Mouse (Mus musculus) liver, embryonic 12.5 days (tissue): ENCODE data around the gene Rap1a. TPM values are rescaled to one million over a fixed set of nuclear protein-coding genes. Genes with fewer than 3 reads are reported as not detected.

Experiments used
- ATAC-seq: fragments of 200-750 bp; cut with Nextera tagmentation; 2 replicates; pipeline ENCODE4 v1.8.0; 2017; ENCODE audit warnings: moderate number of reproducible peaks, mild to moderate bottlenecking, moderate library complexity
- H3K27ac ChIP-seq: fragments of 300-500 bp; sonication (generic); 2 replicates; pipeline ENCODE4 v1.5.1; 2016; ENCODE audit warnings: mild to moderate bottlenecking
- H3K27me3 ChIP-seq: fragments of 300-500 bp; sonication (generic); replicated peaks from 2 replicates; pipeline ENCODE4 v1.6.1; 2016; ENCODE audit warnings: mild to moderate bottlenecking, moderate library complexity
- H3K36me3 ChIP-seq: fragments of 300-500 bp; sonication (generic); 2 replicates; pipeline ENCODE4 v1.6.1; 2016; ENCODE audit warnings: mild to moderate bottlenecking, moderate library complexity
- H3K4me1 ChIP-seq: fragments of 300-500 bp; sonication (generic); 2 replicates; pipeline ENCODE4 v1.6.1; 2016
- H3K4me2 ChIP-seq: fragments of 300-500 bp; sonication (generic); 2 replicates; pipeline ENCODE4 v1.6.1; 2016; ENCODE audit warnings: mild to moderate bottlenecking, moderate library complexity
- H3K4me3 ChIP-seq: fragments of 300-500 bp; sonication (generic); 2 replicates; pipeline ENCODE4 v1.5.1; 2016; ENCODE audit warnings: mild to moderate bottlenecking, moderate library complexity
- H3K9ac ChIP-seq: fragments of 300-500 bp; sonication (generic); 2 replicates; pipeline ENCODE4 v1.6.1; 2016; ENCODE audit warnings: mild to moderate bottlenecking, moderate library complexity
- H3K9me3 ChIP-seq: fragments of 300-500 bp; sonication (generic); replicated peaks from 2 replicates; pipeline ENCODE4 v1.6.1; 2016; ENCODE audit warnings: mild to moderate bottlenecking, moderate library complexity
- WGBS: fragments of 180-500 bp; shearing (Covaris S2); methylation state at CpG from one replicate; pipeline ENCODE4 v1.1.7; 2016; ENCODE audit not compliant: insufficient replicate concordance; 5-methylcytosine and 5-hydroxymethylcytosine counted together
- polyA plus RNA-seq: library from polyadenylated mRNA; unstranded; fragments of >200 nt; fragmentation: Nextera tagmentation; extraction: Ambion mirVana; gene quantifications from 2 replicates; pipeline ENCODE4 v1.2.1, GENCODE M21; 2016

The Rap1a gene
- polyA plus RNA-seq, 1 experiment from 2014 or later = 122 TPM

DNA sequence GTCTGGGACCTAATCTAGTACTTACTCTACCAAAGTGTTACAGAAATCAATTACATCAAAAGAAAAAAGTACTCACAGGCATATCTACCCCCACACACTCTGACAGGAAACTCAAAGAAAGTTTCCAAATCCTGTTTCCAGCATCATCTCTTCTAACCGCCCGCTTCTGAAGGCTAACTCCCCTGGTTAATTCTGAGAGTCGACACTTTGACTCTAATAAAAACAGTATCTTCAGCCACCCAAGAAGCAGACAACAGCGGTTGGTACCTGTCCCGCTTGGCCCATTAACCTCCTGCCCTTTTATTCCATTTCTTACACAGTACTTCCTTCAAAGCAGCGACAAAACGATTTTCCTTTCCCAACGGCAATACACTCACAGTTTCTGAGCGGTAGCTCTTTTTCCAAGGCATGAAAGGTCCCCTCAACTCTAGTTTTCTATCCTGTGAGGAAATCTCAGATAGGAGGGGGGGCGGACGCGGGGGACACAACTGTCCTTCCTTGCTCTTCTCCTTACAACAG lies 921 bp downstream of the Rap1a start:
- H3K9ac ChIP-seq = peak overlapping the region; percentile 93
- no peaks in the 10 kb centered on the region for H3K9me3 ChIP-seq
- under 1% methylated on average over 12 of the region's 12 CpGs for WGBS
- peaks cover 73% of the 10 kb centered on the region for H3K4me1 ChIP-seq
- peak overlapping the region; percentile 97 for H3K27ac ChIP-seq
- H3K4me2 ChIP-seq = peak overlapping the region; percentile 79
- H3K36me3 ChIP-seq = no peaks in the 10 kb centered on the region
- no peaks in the 10 kb centered on the region for H3K27me3 ChIP-seq
- peak overlapping the region; percentile 94 for H3K4me3 ChIP-seq
- no peak for ATAC-seq

DNA sequence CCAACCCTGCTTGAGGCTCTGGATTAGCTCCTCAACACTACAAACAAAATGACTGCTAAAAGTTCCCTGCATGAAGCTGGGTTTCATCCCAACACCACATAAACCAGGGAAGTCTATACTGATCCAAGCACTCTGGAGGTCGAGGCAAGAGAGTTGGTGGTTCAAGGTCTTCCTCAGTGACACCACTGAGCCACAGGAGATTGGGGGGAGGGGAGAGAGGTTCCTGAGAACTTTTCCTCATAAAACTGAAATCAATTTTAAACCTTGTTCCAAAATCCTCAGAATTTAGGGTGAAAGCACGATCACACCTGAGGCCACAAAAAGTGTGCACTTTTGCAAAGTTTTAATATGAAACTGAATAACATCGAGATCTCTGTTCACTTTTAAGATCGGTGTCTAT lies 1.8 kb downstream of the Rap1a start:
- ATAC-seq = no peak
- WGBS = 33% methylated on average over 4 of the region's 4 CpGs
- H3K4me1 ChIP-seq = peaks cover 70% of the 10 kb centered on the region

DNA sequence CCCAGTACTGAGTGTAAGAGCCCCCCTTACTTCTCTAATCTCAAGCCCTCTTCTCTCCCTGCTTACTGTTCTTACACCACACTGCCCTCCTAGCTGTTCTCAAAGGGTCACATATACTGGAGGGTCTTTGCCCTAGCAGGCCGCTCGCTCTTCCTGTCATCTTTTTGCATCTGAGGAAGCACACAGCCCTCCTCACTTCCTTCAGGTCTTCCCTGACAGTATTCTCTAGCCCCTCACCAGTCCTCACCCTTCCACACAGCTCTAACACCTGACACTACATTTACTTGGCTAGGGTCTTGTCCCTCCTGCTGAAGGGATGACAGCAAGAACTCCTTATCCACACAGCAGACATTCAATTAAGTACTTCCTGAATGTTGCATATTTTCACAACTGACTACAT lies 2.4 kb downstream of the Rap1a start:
- no peaks in the 10 kb centered on the region for H3K9me3 ChIP-seq
- H3K4me1 ChIP-seq = peaks cover 68% of the 10 kb centered on the region
- peak overlapping the region; percentile 60 for H3K27ac ChIP-seq

More for the DNA sequence above, 1.8 kb downstream of the Rap1a start:
- H3K4me2 ChIP-seq = peak overlapping the region; percentile 79
- H3K27ac ChIP-seq = peak overlapping the region; percentile 97
- no peaks in the 10 kb centered on the region for H3K9me3 ChIP-seq
- H3K36me3 ChIP-seq = no peaks in the 10 kb centered on the region
- H3K27me3 ChIP-seq = no peaks in the 10 kb centered on the region
- H3K4me3 ChIP-seq = peak overlapping the region; percentile 94
- H3K9ac ChIP-seq = peak overlapping the region; percentile 93

DNA sequence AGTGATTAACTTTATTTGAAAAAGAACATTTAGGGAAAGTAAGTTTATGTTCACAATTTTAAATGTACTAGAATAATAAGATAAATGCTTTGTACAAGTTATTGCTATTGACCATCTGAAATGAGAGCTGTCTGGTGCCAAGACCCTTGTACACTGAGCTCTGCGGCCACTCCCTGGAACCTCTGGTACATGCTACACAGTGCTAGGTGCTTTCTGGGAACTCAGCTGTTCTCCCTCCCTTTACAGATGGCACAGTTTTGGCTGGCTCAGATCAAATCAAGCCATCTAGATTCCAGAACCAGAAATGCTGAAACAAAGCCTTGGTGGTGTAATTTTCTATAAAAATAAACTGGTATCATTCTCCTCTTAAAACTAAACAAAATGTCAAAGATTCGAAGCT lies 3.7 kb downstream of the Rap1a start:
- peak overlapping the region; percentile 36 for H3K4me2 ChIP-seq
- WGBS = 68% methylated on average over 2 of the region's 2 CpGs
- H3K36me3 ChIP-seq = no peaks in the 10 kb centered on the region
- H3K9ac ChIP-seq = peak overlapping the region; percentile 18
- ATAC-seq = no peak
- H3K27ac ChIP-seq = no peak overlapping the region
- no peaks in the 10 kb centered on the region for H3K27me3 ChIP-seq
- H3K4me3 ChIP-seq = no peak overlapping the region
- H3K4me1 ChIP-seq = peaks cover 59% of the 10 kb centered on the region
- H3K9me3 ChIP-seq = no peaks in the 10 kb centered on the region

More for the DNA sequence above, 2.4 kb downstream of the Rap1a start:
- no peak for ATAC-seq
- H3K4me2 ChIP-seq = peak overlapping the region; percentile 79
- peak overlapping the region; percentile 93 for H3K9ac ChIP-seq
- WGBS = 41% methylated on average over 2 of the region's 2 CpGs
- peak overlapping the region; percentile 94 for H3K4me3 ChIP-seq
- H3K36me3 ChIP-seq = no peaks in the 10 kb centered on the region
- H3K27me3 ChIP-seq = no peaks in the 10 kb centered on the region

DNA sequence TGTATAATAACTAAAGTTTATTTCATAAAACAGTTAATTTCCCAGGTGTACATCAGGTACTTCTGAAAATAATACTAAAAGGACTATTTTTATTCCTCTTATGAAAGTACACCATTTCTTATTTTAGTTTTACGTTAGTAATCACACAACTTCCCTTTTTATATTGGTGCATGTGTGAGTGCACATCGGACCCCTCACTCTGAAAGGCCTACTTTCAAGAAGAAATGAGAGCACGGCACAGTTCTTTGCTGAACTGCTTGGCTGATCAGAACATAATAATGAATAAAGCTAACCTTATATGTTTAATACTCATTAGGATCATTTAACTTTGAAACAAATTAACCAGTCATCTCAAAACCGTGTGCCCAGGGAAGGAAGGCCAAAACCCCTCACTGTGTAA lies 4.4 kb downstream of the Rap1a start:
- H3K27me3 ChIP-seq = no peaks in the 10 kb centered on the region
- no peak overlapping the region for H3K27ac ChIP-seq
- H3K4me1 ChIP-seq = peaks cover 52% of the 10 kb centered on the region
- ATAC-seq = no peak
- 41% methylated on average over 4 of the region's 4 CpGs for WGBS
- H3K9ac ChIP-seq = no peak overlapping the region
- no peaks in the 10 kb centered on the region for H3K36me3 ChIP-seq
- no peaks in the 10 kb centered on the region for H3K9me3 ChIP-seq
- H3K4me2 ChIP-seq = peak overlapping the region; percentile 24; the same call in 1 of the 2 replicates
- H3K4me3 ChIP-seq = no peak overlapping the region

GRCm38 (mm10) chr3:105794309-105794708 lies 6.8 kb downstream of the Rap1a start:
- Histone ChIP-seq H3K36me3 (peaks cover 21% of the 10 kb centered on the region), H3K27ac (0 out of 2 replicates have a peak overlapping the region, but pooled peaks have one; percentile 25), H3K27me3 (no peaks in the 10 kb centered on the region), H3K4me3 (no peak overlapping the region), H3K4me2 (no peak overlapping the region), H3K9ac (no peak overlapping the region), H3K4me1 (peaks cover 50% of the 10 kb centered on the region), H3K9me3 (no peaks in the 10 kb centered on the region)
- WGBS = 76% methylated on average over 1 of the region's 1 CpGs
- no peak for ATAC-seq

DNA sequence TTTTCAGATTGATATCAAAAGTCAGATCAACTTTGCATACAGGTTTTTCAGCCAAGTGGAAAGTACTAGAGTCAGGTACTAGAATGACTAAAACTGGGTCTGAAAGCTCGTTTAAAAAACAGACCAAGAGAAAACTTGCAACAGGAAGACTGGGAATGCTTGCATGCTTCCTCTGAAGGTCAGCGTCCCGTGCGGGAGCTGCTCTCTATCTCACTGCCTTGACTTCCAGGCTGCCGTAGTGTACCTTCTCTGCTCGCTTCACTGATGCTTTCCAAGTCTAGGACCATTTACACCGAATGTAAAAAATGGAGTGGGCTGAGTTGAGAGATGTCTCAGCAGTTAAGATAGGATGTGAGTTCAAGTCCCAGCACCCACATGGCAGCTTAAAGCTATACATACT lies 8.8 kb downstream of the Rap1a start:
- peaks cover 40% of the 10 kb centered on the region for H3K36me3 ChIP-seq
- 81% methylated on average over 7 of the region's 7 CpGs for WGBS
- H3K27me3 ChIP-seq = no peaks in the 10 kb centered on the region
- H3K4me3 ChIP-seq = no peak overlapping the region
- ATAC-seq = no peak
- no peak overlapping the region for H3K4me2 ChIP-seq
- H3K9me3 ChIP-seq = no peaks in the 10 kb centered on the region
- H3K4me1 ChIP-seq = peaks cover 31% of the 10 kb centered on the region
- no peak overlapping the region for H3K27ac ChIP-seq
- no peak overlapping the region for H3K9ac ChIP-seq

- H3K4me1 ChIP-seq = peaks cover 25% of the 10 kb centered on the region
- no peak overlapping the region for H3K9ac ChIP-seq
- H3K27me3 ChIP-seq = no peaks in the 10 kb centered on the region
- peaks cover 50% of the 10 kb centered on the region for H3K36me3 ChIP-seq
- ATAC-seq = peak; percentile 13; the same call in 1 of the 2 replicates
- H3K4me2 ChIP-seq = no peak overlapping the region
- WGBS = 85% methylated on average over 2 of the region's 2 CpGs
- no peak overlapping the region for H3K27ac ChIP-seq
- no peak overlapping the region for H3K4me3 ChIP-seq
- no peaks in the 10 kb centered on the region for H3K9me3 ChIP-seq
Observed at GRCm38 (mm10) chr3:105791129-105791528, 10.0 kb downstream of the Rap1a start.

GRCm38 (mm10) chr3:105790338-105790737 lies 10.8 kb downstream of the Rap1a start:
- H3K4me3 ChIP-seq = no peak overlapping the region
- H3K27me3 ChIP-seq = no peaks in the 10 kb centered on the region
- H3K4me2 ChIP-seq = no peak overlapping the region
- no peak overlapping the region for H3K27ac ChIP-seq
- WGBS = 83% methylated on average over 1 of the region's 1 CpGs
- H3K36me3 ChIP-seq = peaks cover 53% of the 10 kb centered on the region
- H3K4me1 ChIP-seq = peaks cover 20% of the 10 kb centered on the region
- ATAC-seq = no peak
- H3K9me3 ChIP-seq = no peaks in the 10 kb centered on the region
- H3K9ac ChIP-seq = no peak overlapping the region

DNA sequence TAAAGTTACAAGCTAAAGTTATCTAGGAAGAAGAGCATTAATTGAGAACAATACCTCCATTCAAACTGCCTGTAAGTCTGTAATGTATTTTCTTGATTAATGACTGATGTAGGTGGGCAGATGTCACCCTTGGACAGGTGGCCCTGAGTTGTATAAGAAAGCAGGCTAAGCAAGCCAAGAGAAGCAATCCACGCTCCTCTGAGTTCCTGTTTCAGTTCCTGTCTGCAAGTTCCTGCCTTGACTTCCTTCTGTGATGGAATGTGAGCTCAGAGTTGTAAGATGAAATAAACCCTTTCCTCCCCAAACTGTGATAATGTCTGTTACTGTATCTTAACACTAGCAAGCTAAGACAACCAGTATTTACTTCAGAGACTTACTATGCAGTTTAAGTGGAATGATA lies 11.4 kb downstream of the Rap1a start:
- H3K9me3 ChIP-seq = no peaks in the 10 kb centered on the region
- H3K36me3 ChIP-seq = peaks cover 56% of the 10 kb centered on the region
- 76% methylated on average over 1 of the region's 1 CpGs for WGBS
- peaks cover 17% of the 10 kb centered on the region for H3K4me1 ChIP-seq
- no peak overlapping the region for H3K4me3 ChIP-seq
- no peak for ATAC-seq
- no peak overlapping the region for H3K4me2 ChIP-seq
- H3K27ac ChIP-seq = no peak overlapping the region
- H3K9ac ChIP-seq = no peak overlapping the region
- no peaks in the 10 kb centered on the region for H3K27me3 ChIP-seq

DNA sequence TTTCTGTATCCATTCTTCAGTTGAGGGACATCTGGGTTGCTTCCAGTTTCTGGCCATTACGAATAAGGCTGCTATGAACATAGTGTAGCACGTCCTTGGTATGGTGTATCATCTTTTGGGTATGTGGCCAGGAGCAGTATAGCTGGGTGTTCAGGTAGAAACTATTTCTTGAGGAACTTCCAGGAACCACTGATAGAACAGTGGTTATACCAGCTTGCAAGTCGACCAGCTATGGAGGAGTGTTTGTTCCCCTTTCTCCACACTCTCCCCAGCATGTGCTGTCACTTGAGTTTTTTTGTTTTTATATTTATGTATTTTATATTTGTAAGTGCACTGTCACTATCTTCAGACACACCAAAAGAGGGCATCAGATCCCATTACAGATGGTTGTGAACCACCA lies 13.8 kb downstream of the Rap1a start:
- peaks cover 17% of the 10 kb centered on the region for H3K4me1 ChIP-seq
- no peak for ATAC-seq
- WGBS = 67% methylated on average over 3 of the region's 3 CpGs
- H3K9me3 ChIP-seq = no peaks in the 10 kb centered on the region
- no peaks in the 10 kb centered on the region for H3K27me3 ChIP-seq
- peaks cover 58% of the 10 kb centered on the region for H3K36me3 ChIP-seq
- H3K9ac ChIP-seq = no peak overlapping the region
- H3K4me3 ChIP-seq = no peak overlapping the region
- H3K27ac ChIP-seq = no peak overlapping the region
- H3K4me2 ChIP-seq = no peak overlapping the region

GRCm38 (mm10) chr3:105785865-105786264 lies 15.3 kb downstream of the Rap1a start:
- H3K36me3 ChIP-seq = peaks cover 50% of the 10 kb centered on the region
- no peak overlapping the region for H3K4me3 ChIP-seq
- H3K27ac ChIP-seq = no peak overlapping the region
- H3K9ac ChIP-seq = no peak overlapping the region
- no peak overlapping the region for H3K4me2 ChIP-seq
- H3K9me3 ChIP-seq = no peaks in the 10 kb centered on the region
- H3K27me3 ChIP-seq = no peaks in the 10 kb centered on the region
- ATAC-seq = no peak
- peaks cover 12% of the 10 kb centered on the region for H3K4me1 ChIP-seq

DNA sequence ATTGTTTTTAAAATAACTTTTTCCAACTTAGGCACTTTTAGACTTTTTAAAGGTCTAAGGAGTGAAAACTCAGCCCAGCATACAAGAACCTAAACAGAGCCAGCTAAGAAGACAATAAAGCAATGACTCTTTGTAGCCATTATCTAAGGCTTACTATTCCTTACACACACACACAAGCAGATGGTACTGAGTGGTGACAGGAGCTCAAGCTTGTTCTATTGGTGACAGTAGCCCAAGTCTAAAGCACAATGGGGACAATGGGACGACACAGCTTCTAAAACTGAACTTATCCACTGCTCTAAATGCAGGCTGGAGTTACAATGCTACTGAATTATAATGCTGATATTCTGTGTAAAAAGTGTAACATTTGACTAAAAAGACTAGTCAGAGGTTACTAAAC lies 17.3 kb downstream of the Rap1a start:
- Histone ChIP-seq H3K4me3 (no peak overlapping the region), H3K9me3 (no peaks in the 10 kb centered on the region), H3K27ac (no peak overlapping the region), H3K27me3 (no peaks in the 10 kb centered on the region), H3K9ac (no peak overlapping the region), H3K4me2 (no peak overlapping the region), H3K4me1 (peaks cover 17% of the 10 kb centered on the region), H3K36me3 (peaks cover 33% of the 10 kb centered on the region)
- no peak for ATAC-seq
- 60% methylated on average over 1 of the region's 1 CpGs for WGBS
